Mouse (Mus musculus) adrenal gland, postnatal 10 days (tissue): ENCODE measurements at regions not wholly inside any gene's neighbourhood (a gene's known extent, or its start where the extent isn't known, plus 50 kb on each side); places are given as distances from the start of the nearest gene placed in this dataset.
"Not testable (repeated sequence)": the region's sequence is repeated elsewhere in the genome, so short reads cannot be mapped to it uniquely, and the experiment has no call there.

Experiments
- DNase-seq: peaks from one replicate; pipeline ENCODE4 v3.0.0; 2021; ENCODE audit warnings: mixed read lengths

DNA sequence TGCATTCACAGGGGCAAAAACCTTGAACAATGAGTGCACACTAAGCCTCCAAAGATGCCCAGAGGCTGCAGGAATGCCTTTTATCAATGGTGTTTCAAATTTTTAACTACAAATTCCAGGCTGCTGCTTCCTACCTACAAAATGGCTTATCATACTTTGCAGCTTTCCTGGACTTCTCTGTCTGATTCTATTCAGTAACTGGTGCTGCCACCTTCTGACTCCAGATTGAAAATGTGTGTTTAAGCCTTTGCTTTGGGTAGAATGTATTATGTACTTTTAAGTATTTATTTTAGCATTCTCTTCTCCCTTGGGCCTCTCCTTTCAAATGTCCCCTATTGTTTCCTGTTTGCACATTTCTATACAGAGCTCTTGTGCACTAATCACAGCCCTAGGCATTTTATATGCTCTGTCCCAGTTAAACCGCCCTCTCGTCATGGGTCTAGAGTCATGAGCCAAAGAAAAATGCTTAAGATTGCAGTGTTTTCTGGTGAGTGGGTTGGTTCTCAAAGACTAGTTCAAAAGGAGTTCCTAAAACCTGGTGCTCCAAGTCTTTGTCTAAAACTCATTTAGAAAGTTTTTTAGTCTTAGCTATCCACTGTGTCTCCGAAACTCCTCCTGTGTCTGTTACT lies 472.3 kb upstream of the Dpp10 start:
- peak; percentile 1 for DNase-seq

DNA sequence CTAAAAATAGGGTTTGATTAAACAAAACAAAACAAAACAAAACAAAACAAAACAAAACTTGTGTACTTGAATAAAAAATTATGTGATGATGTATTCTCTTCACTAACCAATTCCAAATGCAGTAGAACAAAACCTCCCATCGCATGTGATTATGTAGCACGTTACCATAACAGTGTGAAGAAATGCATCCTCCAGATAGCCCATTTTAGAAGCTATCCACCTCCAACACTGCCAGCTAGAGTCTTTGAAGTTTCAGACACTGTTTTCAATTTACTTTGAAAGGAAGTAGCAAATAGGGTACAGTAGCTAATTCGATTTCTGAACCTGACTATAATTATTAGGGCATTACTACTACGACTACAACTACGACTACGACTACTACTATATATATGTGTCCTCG lies 465.1 kb upstream of the Dpp10 start:
- no peak for DNase-seq

DNA sequence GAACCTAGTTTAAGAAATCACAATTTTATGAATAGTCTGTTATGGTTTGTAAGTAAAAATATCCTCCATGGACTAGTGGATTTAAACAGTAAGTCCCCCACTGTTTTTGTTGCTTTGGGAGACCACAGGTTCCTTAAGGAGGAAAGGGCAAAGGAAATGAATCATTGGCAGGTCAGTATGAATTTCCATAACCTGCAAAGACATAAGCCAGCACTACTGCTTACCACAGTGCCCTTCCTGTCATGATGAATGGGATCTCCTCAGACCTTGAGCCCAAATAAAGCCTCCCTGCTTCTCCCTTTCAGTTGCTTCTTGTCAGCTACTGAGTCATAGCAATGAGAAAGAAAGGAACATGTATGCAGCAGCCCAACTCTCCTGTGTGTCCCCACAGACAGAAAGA lies 443.1 kb upstream of the Dpp10 start:
- DNase-seq = peak; percentile 2

DNA sequence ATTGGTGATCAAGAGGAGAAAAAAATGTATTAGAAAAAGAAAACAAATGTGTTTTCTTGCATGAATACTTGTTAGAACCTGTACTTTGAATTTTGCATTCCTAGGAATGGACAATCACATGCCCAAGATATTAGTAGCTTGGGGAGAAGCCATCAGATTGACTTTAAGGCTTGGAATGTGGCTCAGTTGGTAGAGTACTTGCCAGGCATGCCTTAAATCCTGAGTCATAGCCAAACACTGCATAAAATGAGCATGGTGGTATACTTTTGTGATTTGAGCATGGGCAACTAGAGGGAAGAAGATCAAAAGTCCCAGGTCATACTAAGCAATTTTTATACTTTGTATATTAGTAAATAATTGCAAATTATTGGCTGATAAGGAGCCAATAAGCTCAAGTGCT lies 442.6 kb upstream of the Dpp10 start:
- no peak for DNase-seq

DNA sequence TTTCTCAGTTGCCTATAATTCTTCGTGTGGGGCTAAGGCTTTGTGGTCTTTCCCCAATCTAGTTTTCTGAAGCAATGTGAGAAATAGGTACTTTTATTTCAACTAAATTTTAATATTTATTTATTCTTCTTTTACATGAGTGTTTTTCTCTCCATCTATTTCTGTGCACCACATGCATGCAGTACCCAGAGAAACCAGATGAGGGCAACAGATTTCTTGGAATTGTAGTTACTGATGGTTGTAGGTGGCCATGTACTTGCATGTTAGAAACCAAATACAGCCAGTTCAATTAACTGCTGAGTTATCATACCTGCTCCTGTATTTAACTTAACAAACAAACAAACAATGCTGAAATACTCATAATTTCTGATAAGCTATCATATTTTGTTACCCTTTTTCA lies 404.8 kb upstream of the Dpp10 start:
- peak; percentile 57 for DNase-seq

DNA sequence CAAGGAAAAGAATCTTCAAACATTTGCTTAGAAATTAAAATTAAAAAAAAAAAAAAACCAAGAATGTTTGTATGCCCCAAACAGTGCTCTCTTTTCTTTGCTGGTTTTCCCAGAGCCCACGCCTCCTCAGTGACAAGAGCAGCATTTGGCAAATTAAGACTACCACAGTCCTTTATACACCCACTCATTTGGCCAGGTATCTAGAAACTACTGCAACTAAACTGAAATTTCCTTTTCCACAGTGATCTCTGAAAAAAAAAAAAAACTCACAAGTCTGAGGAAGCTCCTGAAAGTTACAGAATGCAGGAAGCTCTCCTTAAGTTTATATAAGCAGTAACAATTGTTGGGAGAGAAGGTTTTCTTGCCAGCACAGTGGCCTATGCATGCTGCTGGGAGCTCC lies 394.2 kb upstream of the Dpp10 start:
- DNase-seq = no peak

DNA sequence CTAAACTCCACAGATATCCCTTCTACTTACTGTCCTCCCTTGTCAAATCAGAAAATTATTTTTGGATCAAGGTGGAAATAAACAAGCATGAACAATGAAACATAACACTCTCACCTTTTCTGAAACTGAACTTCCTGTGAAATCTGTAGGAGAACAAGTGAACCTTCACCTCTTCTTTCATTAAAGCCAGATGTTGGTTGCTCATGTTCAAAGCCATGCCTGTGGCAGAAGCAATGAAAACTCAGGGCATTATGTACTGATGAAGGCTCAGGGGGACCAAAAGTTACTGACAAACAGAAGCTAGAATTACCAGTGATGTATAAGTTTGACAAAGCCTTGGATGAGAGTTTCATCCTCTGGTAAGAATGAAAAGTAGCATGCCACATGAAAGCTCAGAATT lies 390.5 kb upstream of the Dpp10 start:
- DNase-seq = no peak

DNA sequence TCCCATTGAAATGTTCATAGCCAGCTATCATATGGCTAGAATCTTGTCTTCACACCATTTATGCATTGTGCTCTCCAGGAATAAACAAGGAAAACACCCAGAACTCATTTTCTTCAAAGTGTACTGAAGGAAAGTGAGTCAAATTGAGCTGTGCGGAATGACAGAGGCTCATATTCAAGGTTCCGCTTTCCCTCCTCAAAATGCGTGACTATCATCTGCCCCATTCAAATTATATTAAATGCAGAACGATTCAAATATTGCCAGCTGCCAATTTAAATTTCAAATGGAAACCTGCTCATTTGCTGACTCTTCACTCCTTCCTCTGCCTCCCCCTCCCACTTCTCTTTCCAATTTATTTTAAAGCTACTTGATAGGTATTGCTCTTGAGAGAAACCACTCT lies 384.2 kb upstream of the Dpp10 start:
- no peak for DNase-seq

DNA sequence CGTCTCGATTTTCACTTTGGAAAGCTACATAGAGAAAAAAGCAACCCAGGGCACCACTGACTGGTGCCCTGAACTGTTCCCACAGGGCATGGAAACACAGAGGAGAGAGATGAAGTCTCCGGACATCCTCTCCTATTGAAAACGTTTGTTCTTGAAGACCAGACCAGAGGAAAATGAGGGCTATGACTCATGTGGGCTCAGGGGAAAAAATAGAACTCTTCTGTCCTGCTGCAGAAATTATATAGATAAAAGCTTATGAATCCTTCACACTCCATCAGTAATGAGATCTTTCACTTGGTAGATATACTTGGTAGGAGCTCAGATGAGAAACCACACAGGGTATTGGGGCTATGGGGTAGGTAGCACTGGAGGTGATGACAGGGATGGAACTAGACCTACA lies 371.4 kb upstream of the Dpp10 start:
- no peak for DNase-seq

DNA sequence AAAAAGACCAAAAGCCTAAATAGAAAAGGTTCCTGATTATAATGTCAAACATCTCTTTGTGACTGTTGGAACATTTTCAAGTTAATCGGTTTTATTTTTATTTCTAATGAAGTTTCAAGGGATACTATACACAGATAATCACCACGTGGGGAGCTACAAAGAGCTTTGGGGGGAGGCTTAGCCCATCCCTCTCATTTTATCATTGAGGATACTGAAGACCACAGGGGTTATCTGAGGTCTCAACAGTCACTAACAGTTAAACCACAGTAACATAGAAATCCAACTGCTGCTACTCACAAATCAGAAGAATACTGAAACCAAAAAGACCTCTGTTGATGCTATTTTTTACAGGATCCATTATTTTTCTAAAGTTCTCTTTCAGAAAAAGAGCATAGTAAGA lies 364.9 kb upstream of the Dpp10 start:
- no peak for DNase-seq

DNA sequence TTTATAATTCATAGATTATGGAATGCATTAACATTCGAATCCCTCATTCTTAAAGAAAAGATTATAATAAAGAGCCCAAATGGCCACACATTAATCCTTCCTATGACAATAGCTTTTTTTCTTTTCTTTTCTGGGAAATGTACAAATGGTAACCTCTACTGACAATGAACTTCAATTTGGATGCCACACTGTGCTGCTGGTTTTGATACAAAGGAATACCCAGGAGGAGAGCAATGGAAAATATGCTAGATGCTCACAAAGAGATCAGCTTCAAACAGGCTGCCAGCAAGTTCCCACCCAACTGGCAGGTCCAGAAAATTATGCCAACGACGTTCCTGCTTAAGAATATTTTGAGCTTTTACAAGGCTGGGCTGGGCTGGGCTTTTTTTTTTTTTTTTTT lies 364.4 kb upstream of the Dpp10 start:
- no peak for DNase-seq

DNA sequence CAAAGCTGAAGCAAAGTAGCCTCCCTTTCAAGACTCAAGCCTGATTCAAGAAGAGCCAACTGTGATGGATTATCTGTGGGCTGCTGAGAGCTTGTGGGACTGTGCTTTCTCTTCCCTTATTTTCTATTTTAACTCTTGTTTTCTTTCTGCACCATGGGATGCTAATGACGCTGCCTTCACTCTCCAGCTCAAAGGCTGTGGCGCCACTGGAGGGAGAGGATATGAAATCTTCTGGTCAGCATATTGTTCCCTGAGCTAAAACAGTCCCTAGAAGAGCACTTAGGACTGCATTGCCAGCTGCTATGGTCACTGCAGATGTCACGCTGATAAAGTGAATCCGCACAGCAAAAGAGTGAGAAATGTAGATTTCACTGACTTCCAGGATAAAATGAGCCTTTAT lies 324.2 kb upstream of the Dpp10 start:
- DNase-seq = no peak

DNA sequence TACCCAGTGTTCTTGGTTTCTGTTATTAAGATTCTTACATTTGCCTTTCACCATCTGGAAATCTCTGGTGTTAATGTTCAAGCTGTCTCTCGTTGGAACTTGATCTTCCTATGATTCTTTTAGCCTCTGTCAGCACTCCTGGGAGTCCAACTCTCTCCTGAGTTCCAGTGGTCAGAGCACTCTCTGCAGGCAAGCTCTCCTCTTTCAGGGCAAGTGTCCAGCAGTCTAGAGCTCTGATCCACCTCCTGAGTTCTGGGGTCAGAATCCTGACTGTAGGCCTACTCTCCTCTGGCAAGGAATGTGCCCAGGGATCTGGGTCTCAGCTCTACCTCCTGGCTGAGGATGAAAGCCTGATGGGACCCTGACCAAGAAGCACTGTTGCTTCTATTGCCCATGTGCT lies 303.1 kb upstream of the Dpp10 start:
- not testable (repeated sequence) for DNase-seq

DNA sequence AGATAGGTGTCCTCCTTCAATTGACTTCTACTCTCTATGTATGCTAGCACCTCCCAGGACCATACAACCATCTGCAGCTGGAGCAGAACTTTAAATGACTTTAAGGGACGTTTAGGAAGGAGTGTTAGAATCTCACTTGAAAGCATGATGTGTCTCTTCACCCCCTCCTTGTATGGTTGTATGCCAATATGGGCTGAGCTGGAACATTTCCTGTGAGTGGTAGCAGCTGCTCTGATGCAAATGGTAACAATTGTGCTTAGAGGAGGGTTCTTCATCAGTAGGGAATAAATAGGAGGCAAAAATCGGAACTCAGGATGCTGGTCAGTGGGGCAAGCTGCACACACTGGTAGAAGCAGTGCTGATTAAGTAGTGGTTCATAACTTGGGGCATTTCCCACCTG lies 294.1 kb upstream of the Dpp10 start:
- DNase-seq = no peak

DNA sequence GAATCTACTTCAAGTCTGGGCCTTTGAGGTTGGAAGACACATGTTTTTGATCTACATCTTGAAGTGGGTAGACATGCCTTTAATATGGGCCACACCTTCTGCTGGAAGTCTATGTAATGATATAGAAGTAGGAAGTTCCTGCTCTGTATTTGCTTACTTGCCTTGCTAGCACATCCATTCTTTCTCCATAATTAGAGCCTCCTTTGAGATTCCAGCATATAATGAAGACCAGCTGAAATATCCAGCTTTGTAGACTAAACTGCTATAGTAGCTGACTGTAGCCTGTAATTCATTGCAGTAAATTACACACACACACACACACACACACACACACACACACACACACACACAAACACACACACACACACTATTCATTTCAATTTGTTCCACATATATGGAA lies 293.3 kb upstream of the Dpp10 start:
- DNase-seq = no peak

DNA sequence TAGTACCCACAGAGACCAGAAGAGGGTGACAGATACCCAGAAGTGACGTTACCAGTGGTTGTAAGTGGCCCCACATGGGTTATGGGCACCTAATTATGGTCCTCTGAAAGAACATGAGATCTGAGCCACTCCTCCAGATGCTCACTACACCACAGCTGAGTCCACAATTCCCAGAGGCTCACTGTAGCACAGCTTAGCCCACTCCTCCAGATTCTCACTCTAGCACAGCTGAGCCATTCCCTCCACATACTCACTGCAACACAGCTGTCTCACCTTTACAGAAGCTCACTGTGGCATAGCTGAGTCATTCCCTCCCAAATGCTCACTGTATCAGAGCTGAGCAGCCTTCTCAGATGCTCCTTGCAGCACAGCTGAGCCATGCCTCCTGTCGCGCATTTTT lies 286.9 kb upstream of the Dpp10 start:
- DNase-seq = no peak
